Mouse (Mus musculus): ENCODE measurements around the gene Nbr1. TPM values are rescaled to one million over a fixed set of nuclear protein-coding genes. Genes with fewer than 3 reads are reported as not detected.
A peak's percentile ranks its signal among the peaks of the same experiment; 100 is the strongest.

The Nbr1 gene
- 47.1 and 61.9 TPM in 2 replicates for total RNA-seq (2017)

DNA sequence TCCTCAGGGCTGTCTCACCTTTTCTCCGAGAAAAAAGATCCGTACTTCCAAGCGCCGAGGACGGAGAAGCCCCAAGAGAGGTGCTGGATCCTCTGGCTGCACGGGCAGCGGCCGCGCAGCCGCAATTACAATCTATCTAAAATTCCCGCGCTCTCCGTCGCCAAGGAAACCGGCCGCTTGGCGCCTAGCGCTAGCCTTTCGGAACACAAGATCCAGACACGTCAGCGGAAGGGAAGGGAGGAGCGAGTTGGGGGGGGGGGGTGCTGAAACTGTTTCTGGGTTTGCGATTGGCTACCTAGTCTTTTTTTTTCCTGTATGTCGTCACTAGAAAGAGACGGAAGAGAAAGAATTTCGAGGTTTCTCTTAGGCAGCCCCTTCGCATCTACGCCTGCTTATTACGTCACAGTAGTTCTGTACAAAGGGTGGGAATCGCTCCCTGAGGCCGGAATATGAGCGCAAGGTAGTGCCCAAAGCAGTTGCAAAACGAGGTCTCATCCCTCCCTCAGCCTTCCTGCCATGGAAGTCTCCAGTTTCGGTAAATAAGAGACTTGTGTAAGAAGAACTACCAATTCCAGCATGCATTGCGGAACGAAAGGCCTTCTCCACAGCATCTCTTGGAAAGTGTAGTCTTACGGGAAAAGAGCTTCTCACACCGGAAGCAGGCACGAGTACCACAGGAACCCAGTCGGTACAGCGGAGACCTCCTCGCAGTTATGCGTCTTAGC lies at the start of gene Nbr1, which contains the start of gene Brca1:
Nbr1 (plus strand) TSS at position 399 of the 725 bp plus-strand sequence.
Brca1 (minus strand) TSS at position 205 of the 725 bp plus-strand sequence.
- ATAC-seq (replicated peaks; ENCODE audit: low read depth, poor library complexity, severe bottlenecking) = peak; percentile 67

DNA sequence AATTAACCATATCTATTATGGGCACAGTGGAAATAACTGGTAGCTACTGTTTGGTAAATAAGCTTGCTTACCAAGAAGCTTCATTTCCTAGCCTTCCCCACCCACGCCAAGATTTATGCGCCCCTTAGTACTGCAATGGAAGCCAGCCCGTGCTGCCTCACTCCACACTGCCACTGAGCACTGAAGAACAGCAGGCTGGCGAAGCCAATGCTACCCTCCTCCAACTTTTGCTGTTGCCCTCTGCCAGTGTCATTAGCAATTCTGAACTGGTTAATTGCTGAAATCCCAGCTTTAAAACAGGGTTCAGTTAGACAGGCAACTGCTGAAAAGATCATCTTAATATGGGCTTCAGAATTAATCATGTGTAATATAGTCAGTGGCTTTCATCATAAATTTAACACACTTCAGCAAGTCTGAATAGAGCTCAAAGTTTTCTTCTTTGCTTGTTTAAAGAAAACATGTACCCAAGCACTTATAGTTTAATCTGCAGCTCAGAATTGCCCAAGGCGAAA lies 45.6 kb upstream of the Nbr1 start:
- no peak for ATAC-seq (replicated peaks; ENCODE audit: low read depth, poor library complexity, severe bottlenecking)

DNA sequence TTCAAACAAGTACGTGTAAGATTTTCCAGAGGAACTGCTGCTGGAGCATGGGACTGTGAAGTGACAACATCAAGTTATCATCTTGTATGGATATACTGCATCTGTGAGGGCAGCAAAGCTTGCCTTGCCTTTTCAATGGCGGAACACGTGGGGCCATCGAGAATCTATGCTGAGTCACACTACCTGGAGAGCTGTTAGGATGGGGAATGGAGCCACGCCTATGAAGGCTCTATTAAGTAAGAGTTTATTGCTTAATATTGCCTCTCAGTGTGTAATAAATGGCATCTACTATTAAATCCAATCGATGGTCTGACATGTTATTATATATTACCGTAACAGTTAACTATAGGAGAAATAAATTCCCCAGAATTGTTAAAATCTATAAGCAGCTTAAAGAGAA lies 44.9 kb upstream of the Nbr1 start:
- no peak for ATAC-seq (replicated peaks; ENCODE audit: low read depth, poor library complexity, severe bottlenecking)

DNA sequence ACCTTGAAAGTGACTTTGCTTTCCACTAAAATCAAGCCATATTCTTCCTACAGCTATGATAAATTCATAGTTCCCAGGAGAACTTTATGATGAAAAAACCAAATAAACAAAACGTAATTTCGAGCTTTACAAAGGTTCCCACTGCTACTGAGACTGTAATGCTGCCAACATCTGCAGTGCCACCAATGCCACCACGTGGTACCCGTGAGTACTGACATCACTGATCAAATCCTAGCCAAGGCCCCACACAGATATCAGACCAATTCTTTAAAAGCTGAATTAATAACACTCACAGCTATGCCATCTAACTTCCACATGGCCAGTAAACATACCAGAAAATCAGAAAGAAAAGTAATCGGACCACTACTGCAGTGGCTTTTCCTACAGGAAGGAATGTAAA lies 33.0 kb upstream of the Nbr1 start:
- ATAC-seq (replicated peaks; ENCODE audit: low read depth, poor library complexity, severe bottlenecking) = no peak

DNA sequence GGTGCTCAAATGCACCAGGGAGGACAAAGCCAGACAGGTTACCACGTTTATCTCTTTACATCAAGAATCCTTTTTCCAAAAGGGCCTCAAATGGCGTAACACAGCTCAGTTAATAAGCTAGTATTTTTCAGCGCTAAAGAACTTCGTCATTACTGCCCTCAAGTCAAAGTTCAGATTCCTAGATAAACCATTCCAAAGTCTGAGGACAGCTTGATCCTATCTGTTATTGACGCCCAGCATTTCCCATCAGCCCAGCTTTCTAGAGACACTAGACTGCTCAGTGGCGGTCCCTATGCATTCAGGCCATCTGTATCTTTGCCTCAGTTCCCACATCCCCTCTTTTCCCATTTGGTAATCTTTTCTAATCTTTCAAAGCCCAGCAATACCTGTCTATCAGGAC lies 32.6 kb upstream of the Nbr1 start:
- no peak for ATAC-seq (replicated peaks; ENCODE audit: low read depth, poor library complexity, severe bottlenecking)

DNA sequence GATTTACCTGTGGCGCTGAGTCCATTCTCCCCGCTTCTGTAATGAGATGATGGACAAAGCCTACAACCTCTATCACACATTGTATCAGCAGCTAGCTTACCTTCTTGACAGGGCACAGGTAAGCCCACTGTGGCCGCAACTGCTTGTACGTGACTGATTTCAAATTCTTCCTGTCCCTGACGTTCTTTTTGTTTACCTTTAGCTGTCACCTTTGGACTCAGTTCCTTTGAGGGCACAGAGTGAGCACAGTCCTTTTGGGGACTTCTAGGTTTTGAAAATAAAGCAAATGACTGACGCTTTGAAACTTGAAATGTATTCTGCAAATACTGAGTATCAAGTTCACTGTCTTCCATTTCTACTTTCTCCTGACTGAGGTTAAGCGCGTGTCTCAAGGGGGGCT lies 27.5 kb upstream of the Nbr1 start:
- no peak for ATAC-seq (replicated peaks; ENCODE audit: low read depth, poor library complexity, severe bottlenecking)

DNA sequence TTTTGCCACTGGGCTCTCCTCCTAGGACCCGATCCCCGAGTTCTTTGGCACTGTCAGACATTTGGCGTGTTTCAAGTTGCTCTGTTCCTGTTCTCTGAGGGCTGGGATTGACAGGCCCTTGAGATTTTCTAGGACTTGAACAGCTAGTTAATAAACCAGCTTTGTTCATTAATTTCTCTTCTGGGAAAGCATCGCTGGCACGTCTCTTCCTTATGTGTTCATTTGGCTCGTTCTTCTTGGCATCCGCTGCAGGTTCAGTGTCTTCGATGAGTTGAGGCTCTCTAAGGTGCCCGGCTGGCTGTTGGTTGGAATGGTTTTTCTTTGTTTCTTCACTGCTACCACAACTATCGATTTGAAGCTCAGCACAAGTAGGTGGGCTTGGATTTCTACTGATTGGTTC lies 26.9 kb upstream of the Nbr1 start:
- ATAC-seq (replicated peaks; ENCODE audit: low read depth, poor library complexity, severe bottlenecking) = no peak

DNA sequence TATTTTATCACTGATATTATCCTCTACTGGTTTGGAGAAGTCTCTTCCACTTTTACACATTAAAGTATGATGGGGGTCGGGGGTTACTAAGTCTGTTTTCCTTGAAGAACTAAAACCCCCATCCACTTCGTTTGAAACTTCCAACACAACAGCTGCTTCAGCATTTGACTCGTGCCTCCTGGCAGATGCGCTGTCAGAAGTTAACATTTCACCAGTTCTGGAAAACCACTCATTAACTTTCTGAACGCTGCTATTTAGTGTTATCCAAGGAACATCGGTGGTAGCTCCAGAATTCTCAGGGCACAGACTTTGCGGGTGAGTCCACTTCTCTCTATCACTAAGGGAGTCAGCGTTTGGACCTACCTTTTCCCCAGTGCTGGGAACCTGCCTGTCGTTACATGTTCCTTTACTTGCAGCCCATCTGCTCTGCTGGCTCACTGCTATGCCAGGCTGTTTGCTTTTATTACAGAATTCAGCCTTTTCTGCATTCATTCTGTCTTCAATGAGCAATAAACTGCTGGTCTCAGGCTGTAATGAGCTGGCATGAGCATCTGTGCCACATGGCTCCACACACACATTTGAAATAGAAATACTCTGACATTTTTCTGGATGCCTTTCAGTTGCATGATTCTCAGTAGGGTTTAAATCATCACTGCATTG lies 25.9 kb upstream of the Nbr1 start:
- no peak for ATAC-seq (replicated peaks; ENCODE audit: low read depth, poor library complexity, severe bottlenecking)

DNA sequence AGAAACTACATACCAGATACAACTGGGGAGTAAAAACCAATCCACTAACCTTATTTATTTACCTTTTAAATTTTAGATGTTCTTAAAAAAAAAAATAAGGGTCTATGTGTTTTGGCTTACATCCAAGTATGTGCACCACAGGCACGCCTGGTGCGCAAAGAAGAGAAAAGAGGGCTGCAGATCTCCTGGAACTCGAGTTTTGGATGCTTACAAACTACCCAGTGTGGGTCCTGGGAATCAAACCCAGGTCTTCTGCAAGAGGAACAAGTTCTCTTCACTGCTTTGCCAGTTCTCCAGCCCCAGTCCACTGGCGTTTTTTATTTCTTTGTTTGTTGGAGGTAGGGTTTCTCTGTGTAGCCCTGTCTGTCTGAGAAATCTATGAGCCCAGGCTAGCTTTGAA lies 25.3 kb upstream of the Nbr1 start:
- no peak for ATAC-seq (replicated peaks; ENCODE audit: low read depth, poor library complexity, severe bottlenecking)

DNA sequence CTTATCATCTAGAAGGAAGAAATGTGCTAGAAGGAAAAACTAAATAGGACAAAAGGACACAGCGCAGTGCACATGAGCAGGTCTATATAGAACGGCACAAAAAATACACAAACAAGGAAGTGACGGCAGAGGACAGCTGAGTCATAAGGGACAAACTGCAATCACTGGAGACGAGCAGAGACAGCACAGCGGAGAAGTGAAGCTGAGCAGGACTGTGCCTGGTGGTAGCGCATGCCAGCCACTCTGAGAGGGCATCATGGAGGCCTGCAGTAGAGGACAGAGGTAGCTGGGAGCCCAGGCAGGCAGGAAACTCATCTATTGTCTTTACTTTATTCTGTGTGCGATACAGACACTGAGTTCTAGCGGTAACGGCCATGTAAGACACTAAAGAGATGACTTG lies 8.4 kb upstream of the Nbr1 start:
- no peak; the same call in 1 of the 2 replicates for ATAC-seq (replicated peaks; ENCODE audit: low read depth, poor library complexity, severe bottlenecking)

DNA sequence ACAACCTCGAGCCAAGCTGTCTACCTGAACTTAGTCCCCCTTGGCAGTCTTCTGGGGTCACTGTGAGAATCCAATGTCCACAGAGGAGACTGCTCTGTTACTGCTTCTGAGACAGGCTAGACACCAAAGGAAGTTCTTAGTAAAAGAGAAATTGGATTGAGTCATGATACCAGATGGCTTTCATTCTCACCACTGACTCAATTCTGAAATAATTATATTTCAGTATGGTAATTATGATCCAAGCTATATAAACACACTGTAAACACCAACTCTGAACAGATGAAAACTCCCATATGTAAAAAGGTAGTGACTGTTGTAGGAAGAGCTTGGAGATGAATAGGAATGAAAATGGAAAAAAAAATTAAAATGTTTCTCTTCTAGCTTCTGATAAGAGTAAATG lies 7.8 kb upstream of the Nbr1 start:
- ATAC-seq (replicated peaks; ENCODE audit: low read depth, poor library complexity, severe bottlenecking) = no peak

DNA sequence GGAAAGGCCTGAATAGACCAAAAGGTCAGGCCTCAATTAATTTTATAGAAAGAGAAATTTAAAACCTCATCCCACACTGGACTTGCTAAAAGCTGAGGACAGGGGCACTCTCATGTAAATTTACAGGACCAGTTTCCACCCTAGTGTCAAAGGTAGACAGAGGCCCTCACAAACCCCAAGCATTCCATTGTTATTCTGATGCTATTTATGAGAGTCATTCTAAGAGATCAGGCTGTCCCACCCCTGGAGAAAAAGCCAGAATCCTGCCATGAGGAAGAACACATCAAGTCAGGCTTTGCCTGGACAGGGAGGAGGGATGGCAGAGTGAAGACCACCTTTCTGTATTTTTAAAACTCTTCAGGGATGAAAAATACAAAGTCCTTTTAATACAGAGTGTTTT lies 3.4 kb upstream of the Nbr1 start:
- no peak for ATAC-seq (replicated peaks; ENCODE audit: low read depth, poor library complexity, severe bottlenecking)

DNA sequence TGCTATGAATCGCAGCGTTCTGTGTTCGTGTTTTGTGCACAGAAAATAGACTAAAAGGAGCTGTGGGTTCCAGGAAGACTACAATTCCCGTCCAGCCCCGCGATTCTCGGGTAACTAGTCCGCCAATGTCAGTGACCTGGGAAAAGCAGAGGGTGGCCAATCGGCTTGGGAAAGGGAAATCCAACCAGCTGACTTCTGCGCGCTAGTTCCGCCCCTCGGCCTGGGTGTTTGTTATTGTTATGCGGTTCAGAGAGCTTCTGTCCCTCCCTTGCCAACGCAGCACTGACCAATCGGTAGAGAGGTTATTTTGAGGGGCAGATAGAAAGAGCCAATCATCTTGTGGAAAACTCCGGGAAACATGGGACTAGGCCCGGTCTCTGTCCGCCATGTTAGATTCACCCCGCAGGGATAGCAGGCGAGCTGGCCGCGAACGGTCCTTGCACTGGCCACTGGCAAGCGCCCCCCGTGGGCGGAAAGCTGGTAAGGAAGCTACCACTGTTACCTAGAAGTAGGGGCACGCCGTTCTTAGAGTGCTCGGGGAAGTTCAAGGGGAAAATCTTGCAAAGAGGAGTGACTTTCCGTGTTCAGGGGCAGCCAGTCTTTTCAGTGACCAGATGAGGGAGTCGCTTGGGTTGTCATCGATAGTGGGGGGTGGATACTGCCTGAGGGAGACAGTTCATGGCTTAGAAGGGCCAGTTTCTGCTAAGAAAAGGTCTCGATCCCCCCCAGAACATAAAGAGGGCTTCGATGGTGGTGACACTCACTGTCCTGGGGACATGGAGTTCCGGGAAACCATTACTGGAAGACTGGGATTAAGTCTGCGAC lies 739 bp downstream of the Nbr1 start:
- ATAC-seq (replicated peaks; ENCODE audit: low read depth, poor library complexity, severe bottlenecking) = peak; percentile 90

DNA sequence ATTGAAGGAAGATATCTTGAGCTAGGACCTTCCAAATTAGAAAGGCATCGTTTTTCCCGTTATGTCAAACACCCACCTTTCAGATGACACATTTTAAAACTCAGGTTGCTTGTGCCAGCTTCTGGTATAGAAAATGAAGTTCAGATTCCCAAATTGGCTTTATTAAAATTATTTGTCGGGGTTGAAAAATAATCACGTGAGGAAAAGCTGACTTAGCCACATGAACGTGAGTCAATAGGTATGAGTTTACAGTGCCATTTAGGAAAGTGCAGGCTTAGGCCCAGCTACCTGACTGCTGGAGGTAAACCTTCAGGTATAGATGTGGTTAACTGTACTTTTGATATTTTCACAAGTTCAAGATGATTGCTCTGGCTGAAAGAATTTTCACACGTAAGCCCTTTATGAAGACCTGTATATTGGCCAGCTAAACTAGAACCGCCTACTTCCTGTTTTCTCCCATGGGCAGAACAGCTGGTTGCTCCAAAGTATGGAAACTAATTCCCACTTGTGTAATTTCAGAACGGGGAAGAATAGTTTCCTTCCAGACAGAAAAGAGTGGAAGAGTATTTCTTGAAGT lies 1.5 kb downstream of the Nbr1 start:
- ATAC-seq (replicated peaks; ENCODE audit: low read depth, poor library complexity, severe bottlenecking) = no peak

DNA sequence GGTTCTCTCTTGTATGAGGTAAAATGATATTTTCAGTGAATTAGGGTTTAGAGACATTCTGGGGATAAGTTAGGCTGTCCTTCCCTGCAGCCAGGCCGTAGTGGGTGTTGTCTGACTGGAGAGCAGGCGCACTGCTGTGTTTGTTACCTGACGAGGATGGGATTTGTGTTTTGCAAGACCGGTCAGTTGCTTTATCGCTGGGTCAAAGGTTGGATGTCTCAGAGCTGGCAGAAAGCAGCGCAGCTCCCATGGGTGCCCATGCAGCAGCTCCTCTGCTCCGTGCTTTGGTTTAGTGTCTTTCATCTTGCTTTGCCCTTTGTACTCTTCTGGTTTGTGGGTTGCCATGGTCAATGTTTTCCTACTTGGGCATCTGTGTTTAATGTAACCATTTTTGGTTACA lies 4.6 kb downstream of the Nbr1 start:
- no peak for ATAC-seq (replicated peaks; ENCODE audit: low read depth, poor library complexity, severe bottlenecking)

DNA sequence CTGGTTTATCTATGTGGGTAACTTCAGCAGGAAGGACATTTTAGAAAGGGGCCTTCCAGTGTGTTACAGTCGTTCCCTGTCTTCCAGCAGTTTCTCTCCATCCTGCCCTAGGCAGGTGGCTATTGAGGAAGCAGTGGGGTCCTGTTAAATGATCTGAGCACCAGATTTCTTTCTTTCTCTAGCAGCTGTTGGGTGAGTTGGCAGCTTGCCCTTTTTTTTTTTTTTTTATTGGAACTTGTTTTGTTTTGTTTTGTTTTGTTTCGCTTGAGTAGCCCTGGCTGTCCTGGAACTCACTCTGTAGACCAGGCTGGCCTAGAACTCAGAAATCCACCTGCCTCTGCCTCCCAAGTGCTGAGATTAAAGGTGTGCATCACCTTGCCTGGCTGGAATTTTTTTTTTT lies 5.0 kb downstream of the Nbr1 start:
- no peak for ATAC-seq (replicated peaks; ENCODE audit: low read depth, poor library complexity, severe bottlenecking)

DNA sequence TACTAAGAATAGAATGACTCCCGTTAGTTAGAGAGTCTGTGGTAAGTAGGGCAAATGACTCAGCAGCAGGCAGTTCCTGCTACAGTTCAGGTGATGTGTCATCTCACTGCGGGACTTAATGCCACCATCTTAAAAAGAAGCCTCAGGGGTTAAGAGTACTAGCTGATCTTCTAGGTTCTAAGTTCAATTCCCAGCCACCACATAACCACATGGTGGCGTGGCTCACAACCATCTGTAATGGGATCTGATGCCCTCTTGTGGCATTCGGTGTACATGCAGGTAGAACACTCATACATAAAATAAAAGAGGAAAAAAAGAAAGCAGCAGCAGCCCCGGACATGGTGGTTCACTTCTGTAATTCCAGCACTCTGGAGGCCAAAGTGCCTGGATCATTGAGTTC lies 10.4 kb downstream of the Nbr1 start:
- ATAC-seq (replicated peaks; ENCODE audit: low read depth, poor library complexity, severe bottlenecking) = peak; percentile 87

DNA sequence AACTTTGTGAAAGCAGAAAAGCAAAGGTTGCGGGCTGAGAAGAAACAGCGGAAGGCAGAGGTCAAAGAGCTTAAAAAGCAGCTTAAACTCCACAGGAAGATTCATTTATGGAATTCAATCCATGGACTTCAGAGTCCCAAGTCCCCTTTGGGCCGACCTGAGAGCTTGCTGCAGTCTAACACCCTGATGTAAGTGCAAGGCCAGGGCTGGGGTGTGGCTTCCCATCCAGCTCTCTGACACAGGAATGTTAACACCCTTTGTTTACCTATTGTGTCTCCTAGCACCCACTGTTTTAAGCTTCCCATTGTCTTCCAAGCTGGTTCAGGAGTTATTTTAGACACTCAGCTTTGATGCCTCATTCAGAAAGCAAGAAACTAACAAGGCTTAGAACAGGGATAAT lies 16.5 kb downstream of the Nbr1 start:
- no peak for ATAC-seq (replicated peaks; ENCODE audit: low read depth, poor library complexity, severe bottlenecking)

DNA sequence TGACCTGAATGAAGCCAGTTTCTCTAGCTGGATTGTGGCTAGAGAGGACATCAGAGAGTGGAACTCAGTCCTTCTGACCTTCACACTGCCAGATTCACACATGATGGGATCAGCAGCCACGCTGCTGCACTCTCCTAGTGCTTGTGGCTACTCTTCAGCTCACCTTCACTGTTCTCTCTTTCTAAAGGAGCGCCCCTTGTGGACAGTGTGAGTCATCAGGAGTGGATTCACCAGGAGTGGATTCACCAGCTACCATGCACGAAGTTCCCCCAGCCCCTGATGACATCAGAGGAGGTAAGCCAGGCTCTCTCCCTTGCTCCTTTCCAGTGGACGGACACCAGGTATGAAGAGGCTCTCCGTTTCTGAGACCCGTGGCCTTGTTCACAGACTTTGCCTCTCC lies 24.2 kb downstream of the Nbr1 start:
- ATAC-seq (replicated peaks; ENCODE audit: low read depth, poor library complexity, severe bottlenecking) = no peak

DNA sequence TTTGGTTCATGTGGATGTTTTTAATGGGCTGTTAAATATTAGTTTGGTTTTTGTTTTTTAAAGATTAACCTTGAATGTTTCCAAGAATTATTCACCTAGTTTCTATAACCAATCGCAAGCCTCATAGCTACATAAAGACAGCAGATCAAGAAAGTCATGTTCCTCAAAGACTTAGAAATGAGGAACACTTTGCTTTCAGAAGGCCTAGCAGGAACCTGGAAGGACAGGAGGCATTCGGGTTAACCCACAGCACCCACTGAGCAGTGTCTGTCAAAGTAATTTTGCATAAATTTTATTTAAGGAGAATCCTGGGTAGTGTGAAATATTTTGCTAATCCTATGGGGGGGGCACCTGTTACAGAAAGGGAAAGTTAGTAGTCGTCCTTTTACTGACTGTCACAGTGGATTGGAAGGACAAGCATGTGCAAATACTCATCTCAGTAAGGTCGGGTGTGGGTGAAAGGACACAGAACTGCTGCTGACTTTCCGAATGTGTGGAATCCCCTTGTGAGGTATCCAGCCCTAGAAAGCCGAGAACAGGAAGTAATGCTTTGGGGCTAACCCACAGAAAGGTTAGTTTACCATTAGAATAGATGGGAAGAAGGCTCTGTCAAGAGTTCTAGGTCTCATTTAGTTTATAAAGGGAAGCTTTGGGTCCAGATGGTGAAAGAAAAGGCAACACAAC lies 29.3 kb downstream of the Nbr1 start:
- ATAC-seq (replicated peaks; ENCODE audit: low read depth, poor library complexity, severe bottlenecking) = no peak

All from common myeloid progenitor, adult 5-6 weeks (primary cell).